Mouse (Mus musculus): ENCODE measurements at regions not wholly inside any gene's neighbourhood (a gene's known extent, or its start where the extent isn't known, plus 50 kb on each side); places are given as distances from the start of the nearest gene placed in this dataset.

- TF ChIP-seq ELF1 (IDR thresholded peaks at IDR 0.05; ENCODE audit: low read depth, low read length) (no peak), ZNF384 (IDR thresholded peaks at IDR 0.05; ENCODE audit: low read depth, low read length) (no peak), HCFC1 (IDR thresholded peaks at IDR 0.05; ENCODE audit: low read depth, low read length) (no peak), POLR2AphosphoS5 (IDR thresholded peaks at IDR 0.05; ENCODE audit: borderline replicate concordance, low read depth, low read length) (no peak), E2F4 (IDR thresholded peaks at IDR 0.05; ENCODE audit: borderline replicate concordance, low read depth, low read length) (no peak), ZC3H11A (IDR thresholded peaks at IDR 0.05; ENCODE audit: low read depth, low read length) (no peak), USF2 (IDR thresholded peaks at IDR 0.05; ENCODE audit: borderline replicate concordance in 1 of 2, insufficient read depth in 1 of 2, low read depth in 1 of 2, low read length in 2 of 2) (no peak), GATA1 (IDR thresholded peaks at IDR 0.05; ENCODE audit: low read depth, low read length) (peak; percentile 39; the same call in 1 of the 2 replicates), NELFE (IDR thresholded peaks at IDR 0.05; ENCODE audit: low read depth, low read length) (no peak), POLR2A (IDR thresholded peaks at IDR 0.05; ENCODE audit: control insufficient read depth in 1 of 2, insufficient read depth in 1 of 2, low read depth in 1 of 2, low read length in 2 of 2, poor library complexity in 1 of 2) (no peak), ETS1 (IDR thresholded peaks at IDR 0.05; ENCODE audit: low read depth, low read length) (no peak), EP300 (IDR thresholded peaks at IDR 0.05; ENCODE audit: low read depth in 1 of 2, low read length in 2 of 2) (peak; percentile 50 to 52; a peak in 3 of 4 replicates)
- H3K9me3 ChIP-seq (replicated peaks; ENCODE audit: insufficient read depth, low read length), result no peaks in the 10 kb centered on the region
- no peak overlapping the region for H3K9ac ChIP-seq (ENCODE audit: control insufficient read depth, low read depth, low read length, poor library complexity, severe bottlenecking)
- H3K79me2 ChIP-seq (ENCODE audit: control insufficient read depth, insufficient read depth, low read length, poor library complexity), result no peaks in the 10 kb centered on the region
- no peaks in the 10 kb centered on the region for H3K27me3 ChIP-seq (ENCODE audit: control insufficient read depth in 1 of 2, insufficient read depth in 2 of 2, low read length in 2 of 2)
- peak; percentile 41 for DNase-seq (ENCODE audit: low read depth, low spot score)
- no peak overlapping the region for H3K27ac ChIP-seq (ENCODE audit: control insufficient read depth, low read depth, low read length)
- no peak overlapping the region for H3K4me3 ChIP-seq (ENCODE audit: control insufficient read depth in 1 of 2, insufficient read depth in 1 of 2, low read depth in 2 of 2, low read length in 2 of 2)
- H3K4me1 ChIP-seq (ENCODE audit: control insufficient read depth in 1 of 2, insufficient read depth in 2 of 2, low read length in 2 of 2), result no peaks in the 10 kb centered on the region
- peaks cover 0 to 3% of the 10 kb centered on the region in 2 experiments; a peak in 2 of 4 replicates for H3K36me3 ChIP-seq (ENCODE audit: control insufficient read depth in 1 of 2, insufficient read depth in 2 of 2, low read length in 2 of 2)
Measured at GRCm38 (mm10) chr17:59409315-59409714, 396.1 kb upstream of the Nudt12 start.

DNA sequence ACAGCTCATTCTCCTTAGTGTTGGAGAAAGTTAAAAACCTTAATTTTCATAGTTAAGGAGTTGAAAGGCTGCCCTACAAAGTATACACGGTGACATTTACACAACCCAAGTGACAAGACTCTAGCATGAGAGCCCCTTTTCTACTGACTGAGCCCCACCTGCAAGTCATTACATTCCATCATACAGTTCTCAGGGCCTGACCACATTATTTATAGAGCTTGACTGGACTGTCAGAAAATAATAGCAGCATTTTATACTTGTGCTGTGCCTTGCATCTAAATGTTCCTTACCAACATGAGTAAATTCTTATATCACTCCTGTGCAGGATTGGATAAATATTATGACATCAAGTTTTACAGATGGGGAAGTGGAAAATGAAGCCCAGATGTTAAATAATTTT, 391.4 kb upstream of the Nudt12 start:
- no peak overlapping the region for H3K9ac ChIP-seq (ENCODE audit: control insufficient read depth, low read depth, low read length, poor library complexity, severe bottlenecking)
- H3K4me3 ChIP-seq (ENCODE audit: control insufficient read depth in 1 of 2, insufficient read depth in 1 of 2, low read depth in 2 of 2, low read length in 2 of 2), result no peak overlapping the region
- no peak for DNase-seq (ENCODE audit: low read depth, low spot score)
- peaks cover 0 to 3% of the 10 kb centered on the region in 2 experiments; a peak in 2 of 4 replicates for H3K36me3 ChIP-seq (ENCODE audit: control insufficient read depth in 1 of 2, insufficient read depth in 2 of 2, low read length in 2 of 2)
- H3K27ac ChIP-seq (ENCODE audit: control insufficient read depth, low read depth, low read length), result no peak overlapping the region
- no peaks in the 10 kb centered on the region for H3K27me3 ChIP-seq (ENCODE audit: control insufficient read depth in 1 of 2, insufficient read depth in 2 of 2, low read length in 2 of 2)
- no peak for TF ChIP-seq ETS1 (IDR thresholded peaks at IDR 0.05; ENCODE audit: low read depth, low read length)
- H3K9me3 ChIP-seq (replicated peaks; ENCODE audit: insufficient read depth, low read length), result no peaks in the 10 kb centered on the region
- no peaks in the 10 kb centered on the region for H3K79me2 ChIP-seq (ENCODE audit: control insufficient read depth, insufficient read depth, low read length, poor library complexity)
- H3K4me1 ChIP-seq (ENCODE audit: control insufficient read depth in 1 of 2, insufficient read depth in 2 of 2, low read length in 2 of 2), result no peaks in the 10 kb centered on the region

DNA sequence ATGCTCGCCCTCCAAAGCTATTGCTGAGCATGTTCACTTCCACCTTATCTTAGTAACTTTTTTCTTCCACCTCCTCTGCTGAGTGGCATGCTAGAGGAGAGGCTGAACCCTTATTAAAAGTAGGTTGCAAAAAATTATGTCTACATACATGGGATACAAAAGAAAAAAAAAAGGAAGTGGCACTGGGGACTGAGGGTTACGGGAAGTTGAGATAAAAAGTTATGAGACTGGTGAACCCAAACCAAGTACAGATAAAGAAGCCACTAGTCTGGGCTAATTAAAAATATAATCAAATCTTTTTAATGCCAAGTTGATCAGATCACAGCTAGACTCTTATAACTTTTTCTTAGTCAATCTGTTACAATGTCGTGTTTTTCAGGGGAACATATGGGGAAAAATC, 384.2 kb upstream of the Nudt12 start:
- no peaks in the 10 kb centered on the region for H3K79me2 ChIP-seq (ENCODE audit: control insufficient read depth, insufficient read depth, low read length, poor library complexity)
- no peak overlapping the region for H3K4me3 ChIP-seq (ENCODE audit: control insufficient read depth in 1 of 2, insufficient read depth in 1 of 2, low read depth in 2 of 2, low read length in 2 of 2)
- H3K36me3 ChIP-seq (ENCODE audit: control insufficient read depth in 1 of 2, insufficient read depth in 2 of 2, low read length in 2 of 2), result peaks cover 0 to 5% of the 10 kb centered on the region in 2 experiments; a peak in 1 of 4 replicates
- no peak overlapping the region for H3K27ac ChIP-seq (ENCODE audit: control insufficient read depth, low read depth, low read length)
- H3K9ac ChIP-seq (ENCODE audit: control insufficient read depth, low read depth, low read length, poor library complexity, severe bottlenecking), result no peak overlapping the region
- H3K4me1 ChIP-seq (ENCODE audit: control insufficient read depth in 1 of 2, insufficient read depth in 2 of 2, low read length in 2 of 2), result peaks cover 0 to 3% of the 10 kb centered on the region in 2 experiments; a peak in 2 of 4 replicates
- H3K27me3 ChIP-seq (ENCODE audit: control insufficient read depth in 1 of 2, insufficient read depth in 2 of 2, low read length in 2 of 2), result no peaks in the 10 kb centered on the region
- H3K9me3 ChIP-seq (replicated peaks; ENCODE audit: insufficient read depth, low read length), result no peaks in the 10 kb centered on the region
- peak; percentile 64 for DNase-seq (ENCODE audit: low read depth, low spot score)
- TF ChIP-seq TAL1 (IDR thresholded peaks at IDR 0.05; ENCODE audit: low read length), result no peak
- TF ChIP-seq MAFK (IDR thresholded peaks at IDR 0.05; ENCODE audit: borderline replicate concordance, low read depth, low read length), result peak; percentile 54; the same call in 1 of the 2 replicates
- TF ChIP-seq MYC (IDR thresholded peaks at IDR 0.05; ENCODE audit: low read depth, low read length), result no peak
- TF ChIP-seq TBP (IDR thresholded peaks at IDR 0.05; ENCODE audit: low read depth, low read length), result no peak
- 0 out of 2 replicates have a peak, but pooled peaks have one; percentile 13 for TF ChIP-seq HCFC1 (IDR thresholded peaks at IDR 0.05; ENCODE audit: low read depth, low read length)
- no peak for TF ChIP-seq KAT2A (conservative IDR thresholded peaks at IDR 0.05; ENCODE audit: low read depth, low read length)
- no peak for TF ChIP-seq ZKSCAN1 (IDR thresholded peaks at IDR 0.05; ENCODE audit: low read depth, low read length)
- no peak for TF ChIP-seq POLR2A (IDR thresholded peaks at IDR 0.05; ENCODE audit: control insufficient read depth in 1 of 2, insufficient read depth in 1 of 2, low read depth in 1 of 2, low read length in 2 of 2, poor library complexity in 1 of 2)
- no peak for TF ChIP-seq ELF1 (IDR thresholded peaks at IDR 0.05; ENCODE audit: low read depth, low read length)
- peak; percentile 39; the same call in 1 of the 2 replicates for TF ChIP-seq ETS1 (IDR thresholded peaks at IDR 0.05; ENCODE audit: low read depth, low read length)
- no peak for TF ChIP-seq MEF2A (IDR thresholded peaks at IDR 0.05; ENCODE audit: extremely low read depth, insufficient replicate concordance, low read depth, low read length, poor library complexity, severe bottlenecking)
- no peak for TF ChIP-seq USF1 (IDR thresholded peaks at IDR 0.05; ENCODE audit: low read depth, low read length)
- no peak for TF ChIP-seq UBTF (IDR thresholded peaks at IDR 0.05; ENCODE audit: borderline replicate concordance, insufficient read depth, low read depth, low read length)
- no peak for TF ChIP-seq BHLHE40 (IDR thresholded peaks at IDR 0.05; ENCODE audit: borderline replicate concordance, low read depth, low read length)
- no peak for TF ChIP-seq NRF1 (IDR thresholded peaks at IDR 0.05; ENCODE audit: insufficient read depth, low read depth, low read length, poor library complexity, severe bottlenecking)
- TF ChIP-seq SMC3 (IDR thresholded peaks at IDR 0.05; ENCODE audit: low read depth, low read length), result no peak

All from MEL (cell line).